Mouse (Mus musculus): ENCODE data around the gene Hist1h2ah.
"Not testable (repeated sequence)": the region's sequence is repeated elsewhere in the genome, so short reads cannot be mapped to it uniquely, and the experiment has no call there.

Hist1h2ah gene

GRCm38 (mm10) chr13:22035267-22036148 lies at the start of gene Hist1h2ah, which contains the start of gene Hist1h2bk:
TSS of gene Hist1h2ah (minus strand) at chr13:22035568.
TSS of gene Hist1h2bk (plus strand) at chr13:22035870.
- DNase-seq, result peak; percentile 81 to 87

- not testable (repeated sequence) for DNase-seq
Measured at GRCm38 (mm10) chr13:22084140-22084539, 48.8 kb upstream of the Hist1h2ah start, which contains the start of gene Vmn1r188. TSS of gene Vmn1r188 (plus strand) at chr13:22084440.

GRCm38 (mm10) chr13:22063468-22063867 lies 28.1 kb upstream of the Hist1h2ah start:
- DNase-seq, result no peak

GRCm38 (mm10) chr13:22061422-22061821 lies 26.1 kb upstream of the Hist1h2ah start:
- no peak for DNase-seq

- DNase-seq, result no peak
Measured at GRCm38 (mm10) chr13:22053754-22054153, 18.4 kb upstream of the Hist1h2ah start.

GRCm38 (mm10) chr13:22051523-22051859 lies 16.1 kb upstream of the Hist1h2ah start:
- DNase-seq, result no peak

GRCm38 (mm10) chr13:22050591-22051522 lies 15.5 kb upstream of the Hist1h2ah start:
- DNase-seq, result peak; percentile 79 to 87

GRCm38 (mm10) chr13:22049737-22050440 lies 14.5 kb upstream of the Hist1h2ah start:
- no peak for DNase-seq

GRCm38 (mm10) chr13:22049041-22049440 lies 13.7 kb upstream of the Hist1h2ah start:
- DNase-seq, result no peak

GRCm38 (mm10) chr13:22045311-22045710 lies 9.9 kb upstream of the Hist1h2ah start:
- no peak for DNase-seq

GRCm38 (mm10) chr13:22044432-22045155 lies 9.2 kb upstream of the Hist1h2ah start:
- DNase-seq, result no peak

GRCm38 (mm10) chr13:22043503-22044431 lies 8.4 kb upstream of the Hist1h2ah start:
- no peak for DNase-seq

- peak; percentile 92 to 94 for DNase-seq
Measured at GRCm38 (mm10) chr13:22042568-22043502, 7.5 kb upstream of the Hist1h2ah start, which contains the start of the genes Hist1h2ag and Hist1h2bj. TSS of gene Hist1h2ag (minus strand) at chr13:22042944. TSS of gene Hist1h2bj (plus strand) at chr13:22043214.

GRCm38 (mm10) chr13:22041651-22042567 lies 6.5 kb upstream of the Hist1h2ah start:
- DNase-seq, result no peak

GRCm38 (mm10) chr13:22041142-22041536 lies 5.8 kb upstream of the Hist1h2ah start, which contains the start of gene Hist1h4i:
TSS of gene Hist1h4i (minus strand) at chr13:22041362.
- peak; percentile 88 to 94 for DNase-seq

GRCm38 (mm10) chr13:22040464-22041141 lies 5.2 kb upstream of the Hist1h2ah start:
- no peak for DNase-seq

GRCm38 (mm10) chr13:22039951-22040463 lies 4.6 kb upstream of the Hist1h2ah start:
- DNase-seq, result no peak
